Mouse (Mus musculus): ENCODE measurements at regions not wholly inside any gene's neighbourhood (a gene's known extent, or its start where the extent isn't known, plus 50 kb on each side); places are given as distances from the start of the nearest gene placed in this dataset.

GRCm38 (mm10) chr9:120721451-120722123 lies 150.3 kb downstream of the Rpl14 start:
- no peak for TF ChIP-seq CTCF (conservative IDR thresholded peaks at IDR 0.05; ENCODE audit: low read length)
- TF ChIP-seq NANOG (IDR thresholded peaks at IDR 0.05; ENCODE audit: borderline replicate concordance, low read length), result no peak
- TF ChIP-seq POU5F1 (IDR thresholded peaks at IDR 0.05; ENCODE audit: borderline replicate concordance, low read length), result no peak

Measured in E14TG2a.4 (cell line).